Mouse (Mus musculus): ENCODE measurements around the gene Dhx32.

DNA sequence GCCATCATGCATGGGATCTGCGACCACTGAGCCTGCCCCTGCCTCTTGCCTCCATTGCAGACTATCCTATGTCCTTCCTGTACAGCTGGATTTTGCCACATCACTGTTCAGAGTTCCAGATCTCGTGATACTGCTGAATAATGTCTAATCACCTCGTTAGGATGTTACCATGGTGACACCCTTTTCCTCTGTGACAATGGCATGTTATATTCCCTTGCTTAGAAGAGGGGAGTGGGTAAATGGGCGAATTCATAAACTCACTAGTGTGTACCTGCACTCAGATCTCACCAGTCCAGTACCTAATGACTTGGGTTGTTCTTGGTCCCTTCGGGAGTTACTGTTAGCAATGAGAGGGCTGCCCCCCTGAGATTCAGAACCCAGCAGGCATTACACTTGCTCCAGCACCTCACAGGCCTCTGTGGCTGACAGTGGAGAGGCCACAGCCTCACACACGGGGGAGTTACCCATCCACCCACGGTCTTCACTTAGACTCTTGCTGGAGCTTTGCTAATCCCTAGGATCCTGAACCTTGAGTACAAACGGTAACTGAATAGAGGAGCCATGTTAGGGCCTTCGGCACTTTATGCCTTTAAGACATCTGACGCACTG, 17.2 kb downstream of the Dhx32 start:
- TF ChIP-seq CTCF (conservative IDR thresholded peaks at IDR 0.05; ENCODE audit: low read length) (no peak), POU5F1 (IDR thresholded peaks at IDR 0.05; ENCODE audit: borderline replicate concordance, low read length) (no peak)
